Mouse (Mus musculus): Measurements from ENCODE around the gene Timm8a2. TPM values are rescaled to one million over a fixed set of nuclear protein-coding genes. Genes with fewer than 3 reads are reported as not detected.

Gene Timm8a2
- total and polyA plus RNA-seq, 2 experiments from 2014 or later: 0.60 TPM; not detected in 1

DNA sequence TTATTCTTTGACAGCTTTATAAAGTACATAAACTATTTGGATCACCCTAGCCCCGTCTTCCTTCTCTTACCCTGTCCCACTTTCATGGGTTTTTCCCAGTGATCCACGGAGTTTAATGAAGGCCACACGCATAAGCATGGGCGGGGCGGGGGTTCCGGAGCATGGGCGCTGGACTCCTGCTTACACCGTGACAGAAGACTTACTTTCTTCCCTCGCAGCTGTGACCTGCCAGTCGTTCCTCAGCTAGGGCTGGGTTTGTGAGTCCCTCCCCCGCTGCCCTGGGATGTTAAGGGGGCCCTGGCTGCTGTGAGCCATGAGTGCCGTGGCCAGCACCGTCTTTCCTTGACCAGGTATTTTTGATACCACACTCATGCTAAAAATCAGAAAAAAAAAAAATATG, 21.7 kb upstream of the Timm8a2 start:
- Histone ChIP-seq H3K27me3 (ENCODE audit: insufficient read depth, low read length) (no peaks in the 10 kb centered on the region), H3K4me2 (ENCODE audit: low read depth, low read length, poor library complexity, severe bottlenecking) (no peak overlapping the region), H3K9me3 (ENCODE audit: low read length) (no peaks in the 10 kb centered on the region), H3K36me3 (ENCODE audit: insufficient read depth, low read length) (peaks cover 14% of the 10 kb centered on the region), H3K4me1 (ENCODE audit: insufficient read depth, low read length) (no peaks in the 10 kb centered on the region), H3K9ac (replicated peaks; ENCODE audit: low read length, poor library complexity, severe bottlenecking) (no peak overlapping the region), H3K27ac (ENCODE audit: low read depth, low read length) (no peak overlapping the region), H3K4me3 (ENCODE audit: low read depth, low read length) (no peak overlapping the region)
- TF ChIP-seq CTCF (IDR thresholded peaks at IDR 0.05): no peak
- WGBS: 83% methylated on average over 13 of the region's 13 CpGs
- ATAC-seq (ENCODE audit: low FRiP score): no peak
- DNase-seq (ENCODE audit: low spot score): no peak

- no peak for TF ChIP-seq CTCF (IDR thresholded peaks at IDR 0.05)
- Histone ChIP-seq H3K36me3 (ENCODE audit: insufficient read depth, low read length) (peaks cover 14% of the 10 kb centered on the region), H3K4me1 (ENCODE audit: insufficient read depth, low read length) (no peaks in the 10 kb centered on the region), H3K4me2 (ENCODE audit: low read depth, low read length, poor library complexity, severe bottlenecking) (no peak overlapping the region), H3K9ac (replicated peaks; ENCODE audit: low read length, poor library complexity, severe bottlenecking) (no peak overlapping the region), H3K9me3 (ENCODE audit: low read length) (no peaks in the 10 kb centered on the region), H3K27me3 (ENCODE audit: insufficient read depth, low read length) (no peaks in the 10 kb centered on the region), H3K4me3 (ENCODE audit: low read depth, low read length) (no peak overlapping the region), H3K27ac (ENCODE audit: low read depth, low read length) (no peak overlapping the region)
- DNase-seq (ENCODE audit: low spot score): no peak
- 84% methylated on average over 14 of the region's 14 CpGs for WGBS
- no peak for ATAC-seq (ENCODE audit: low FRiP score)
Measured at GRCm38 (mm10) chr14:122013417-122013951, 21.0 kb upstream of the Timm8a2 start.

GRCm38 (mm10) chr14:122017958-122018357, 16.5 kb upstream of the Timm8a2 start:
- Histone ChIP-seq H3K36me3 (ENCODE audit: insufficient read depth, low read length) (peaks cover 20% of the 10 kb centered on the region), H3K9ac (replicated peaks; ENCODE audit: low read length, poor library complexity, severe bottlenecking) (no peak overlapping the region), H3K27ac (ENCODE audit: low read depth, low read length) (no peak overlapping the region), H3K4me3 (ENCODE audit: low read depth, low read length) (no peak overlapping the region), H3K4me1 (ENCODE audit: insufficient read depth, low read length) (no peaks in the 10 kb centered on the region), H3K27me3 (ENCODE audit: insufficient read depth, low read length) (no peaks in the 10 kb centered on the region), H3K4me2 (ENCODE audit: low read depth, low read length, poor library complexity, severe bottlenecking) (no peak overlapping the region), H3K9me3 (ENCODE audit: low read length) (no peaks in the 10 kb centered on the region)
- DNase-seq (ENCODE audit: low spot score): no peak
- no peak for TF ChIP-seq CTCF (IDR thresholded peaks at IDR 0.05)
- 83% methylated on average over 2 of the region's 2 CpGs for WGBS
- no peak for ATAC-seq (ENCODE audit: low FRiP score)

- ATAC-seq (ENCODE audit: low FRiP score) (no peak), DNase-seq (ENCODE audit: low spot score) (no peak)
- Histone ChIP-seq H3K4me3 (ENCODE audit: low read depth, low read length) (no peak overlapping the region), H3K9me3 (ENCODE audit: low read length) (no peaks in the 10 kb centered on the region), H3K36me3 (ENCODE audit: insufficient read depth, low read length) (peaks cover 19% of the 10 kb centered on the region), H3K9ac (replicated peaks; ENCODE audit: low read length, poor library complexity, severe bottlenecking) (no peak overlapping the region), H3K4me1 (ENCODE audit: insufficient read depth, low read length) (no peaks in the 10 kb centered on the region), H3K27ac (ENCODE audit: low read depth, low read length) (no peak overlapping the region), H3K27me3 (ENCODE audit: insufficient read depth, low read length) (no peaks in the 10 kb centered on the region), H3K4me2 (ENCODE audit: low read depth, low read length, poor library complexity, severe bottlenecking) (no peak overlapping the region)
- 98% methylated on average over 2 of the region's 2 CpGs for WGBS
- TF ChIP-seq CTCF (IDR thresholded peaks at IDR 0.05): no peak
Measured at GRCm38 (mm10) chr14:122019389-122019788, 15.1 kb upstream of the Timm8a2 start.

DNA sequence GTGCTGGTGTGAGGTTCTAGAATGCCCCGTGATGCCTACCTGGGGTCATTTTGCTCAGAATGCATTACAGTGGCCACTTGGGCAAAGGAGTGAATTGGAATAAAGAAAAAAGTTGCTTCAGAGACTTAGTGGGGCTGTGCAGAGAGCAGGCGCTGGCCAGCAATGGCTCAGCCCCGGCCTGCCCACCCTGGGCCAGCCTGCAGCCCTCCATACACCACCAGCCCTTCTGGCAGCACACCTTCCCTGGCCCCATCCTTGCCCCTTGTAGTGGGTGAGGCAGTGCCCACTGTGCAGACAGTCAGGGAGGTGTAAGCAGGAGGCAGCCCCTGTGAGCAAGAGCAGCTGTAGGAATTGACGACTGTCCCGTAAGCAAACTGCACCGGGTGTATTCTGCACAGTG, 13.9 kb upstream of the Timm8a2 start:
- no peak for ATAC-seq (ENCODE audit: low FRiP score)
- DNase-seq (ENCODE audit: low spot score): no peak
- peaks cover 19% of the 10 kb centered on the region for H3K36me3 ChIP-seq (ENCODE audit: insufficient read depth, low read length)
- no peaks in the 10 kb centered on the region for H3K9me3 ChIP-seq (ENCODE audit: low read length)
- TF ChIP-seq CTCF (IDR thresholded peaks at IDR 0.05): no peak
- H3K9ac ChIP-seq (replicated peaks; ENCODE audit: low read length, poor library complexity, severe bottlenecking): no peak overlapping the region
- 95% methylated on average over 6 of the region's 6 CpGs for WGBS
- H3K4me2 ChIP-seq (ENCODE audit: low read depth, low read length, poor library complexity, severe bottlenecking): no peak overlapping the region
- no peaks in the 10 kb centered on the region for H3K4me1 ChIP-seq (ENCODE audit: insufficient read depth, low read length)
- H3K27me3 ChIP-seq (ENCODE audit: insufficient read depth, low read length): no peaks in the 10 kb centered on the region
- H3K4me3 ChIP-seq (ENCODE audit: low read depth, low read length): no peak overlapping the region
- H3K27ac ChIP-seq (ENCODE audit: low read depth, low read length): no peak overlapping the region

- H3K27me3 ChIP-seq (ENCODE audit: insufficient read depth, low read length): no peaks in the 10 kb centered on the region
- WGBS: 100% methylated on average over 1 of the region's 1 CpGs
- H3K4me3 ChIP-seq (ENCODE audit: low read depth, low read length): no peak overlapping the region
- no peak overlapping the region for H3K9ac ChIP-seq (replicated peaks; ENCODE audit: low read length, poor library complexity, severe bottlenecking)
- TF ChIP-seq CTCF (IDR thresholded peaks at IDR 0.05): no peak
- H3K36me3 ChIP-seq (ENCODE audit: insufficient read depth, low read length): peaks cover 19% of the 10 kb centered on the region
- no peak overlapping the region for H3K4me2 ChIP-seq (ENCODE audit: low read depth, low read length, poor library complexity, severe bottlenecking)
- DNase-seq (ENCODE audit: low spot score) (no peak), ATAC-seq (ENCODE audit: low FRiP score) (no peak)
- no peaks in the 10 kb centered on the region for H3K9me3 ChIP-seq (ENCODE audit: low read length)
- H3K4me1 ChIP-seq (ENCODE audit: insufficient read depth, low read length): no peaks in the 10 kb centered on the region
- H3K27ac ChIP-seq (ENCODE audit: low read depth, low read length): no peak overlapping the region
Measured at GRCm38 (mm10) chr14:122023054-122023453, 11.4 kb upstream of the Timm8a2 start.

All from midbrain, postnatal 0 days (tissue).